Mouse (Mus musculus): Measurements from ENCODE around the gene Tnks2.

GRCm38 (mm10) chr19:36940064-36940463 is 106.0 kb downstream of the Tnks2 start:
- no peak for TF ChIP-seq ELF1 (IDR thresholded peaks at IDR 0.05; ENCODE audit: low read depth, low read length)
- no peak for TF ChIP-seq CTCF (conservative IDR thresholded peaks at IDR 0.05 in 1 of 2, IDR thresholded peaks at IDR 0.05 in 1 of 2; ENCODE audit: low read depth in 2 of 2, low read length in 2 of 2)
- no peak for TF ChIP-seq HCFC1 (IDR thresholded peaks at IDR 0.05; ENCODE audit: low read depth, low read length)
- no peak for TF ChIP-seq TBP (conservative IDR thresholded peaks at IDR 0.05; ENCODE audit: low read depth, low read length)
- no peak for TF ChIP-seq POLR2A (IDR thresholded peaks at IDR 0.05; ENCODE audit: low read depth, low read length)
- no peak for TF ChIP-seq CHD2 (IDR thresholded peaks at IDR 0.05; ENCODE audit: low read length)
- no peak for TF ChIP-seq CHD1 (IDR thresholded peaks at IDR 0.05; ENCODE audit: low read depth, low read length)
- TF ChIP-seq E2F4 (IDR thresholded peaks at IDR 0.05; ENCODE audit: insufficient replicate concordance, low read depth, low read length) = no peak
- TF ChIP-seq MAX (IDR thresholded peaks at IDR 0.05; ENCODE audit: low read length) = no peak
- TF ChIP-seq PAX5 (IDR thresholded peaks at IDR 0.05; ENCODE audit: low read length) = no peak
